Mouse (Mus musculus): ENCODE measurements around the gene Epha3. TPM values are rescaled to one million over a fixed set of nuclear protein-coding genes. Genes with fewer than 3 reads are reported as not detected.
A peak's percentile ranks its signal among the peaks of the same experiment; 100 is the strongest.

The Epha3 gene
- polyA plus RNA-seq (2015; fragmentation: Nextera tagmentation; extraction: Ambion mirVana), result 34.1 and 36.3 TPM in 2 replicates

GRCm38 (mm10) chr16:63863913-63864330, at the start of gene Epha3:
Gene Epha3, minus strand, starts transcription at chr16:63864175.
- peak; percentile 94 for ATAC-seq (ENCODE audit: low read depth)
- Histone ChIP-seq H3K27me3 (ENCODE audit: control insufficient read depth, insufficient read depth, low read depth, low read length) (no peaks in the 10 kb centered on the region; the same call in 1 of the 2 replicates), H3K4me3 (ENCODE audit: low read length) (peak within 1 kb of the TSS; percentile 75), H3K9me3 (ENCODE audit: control insufficient read depth, low read length) (no peaks in the 10 kb centered on the region), H3K4me2 (ENCODE audit: low read depth, low read length) (peak within 1 kb of the TSS; percentile 87), H3K27ac (ENCODE audit: low read length) (peak within 1 kb of the TSS; percentile 55), H3K36me3 (ENCODE audit: control insufficient read depth, insufficient read depth, low read length) (no peaks in the 10 kb centered on the region), H3K9ac (ENCODE audit: low read length) (peak within 1 kb of the TSS; percentile 74), H3K4me1 (replicated peaks; ENCODE audit: control insufficient read depth, insufficient read depth, low read length) (no peaks in the 10 kb centered on the region)
- WGBS, result under 1% methylated on average over 28 of the region's 28 CpGs

- H3K9ac ChIP-seq (ENCODE audit: low read length), result no peak overlapping the region
- 0 out of 2 replicates have a peak overlapping the region, but pooled peaks have one; percentile 13 for H3K4me3 ChIP-seq (ENCODE audit: low read length)
- no peaks in the 10 kb centered on the region for H3K4me1 ChIP-seq (replicated peaks; ENCODE audit: control insufficient read depth, insufficient read depth, low read length)
- H3K9me3 ChIP-seq (ENCODE audit: control insufficient read depth, low read length), result no peaks in the 10 kb centered on the region
- peak overlapping the region; percentile 36; the same call in 1 of the 2 replicates for H3K4me2 ChIP-seq (ENCODE audit: low read depth, low read length)
- H3K36me3 ChIP-seq (ENCODE audit: control insufficient read depth, insufficient read depth, low read length), result no peaks in the 10 kb centered on the region
- no peak for ATAC-seq (ENCODE audit: low read depth)
- no peak overlapping the region for H3K27ac ChIP-seq (ENCODE audit: low read length)
- WGBS, result 19% methylated on average over 13 of the region's 13 CpGs
- no peaks in the 10 kb centered on the region for H3K27me3 ChIP-seq (ENCODE audit: control insufficient read depth, insufficient read depth, low read depth, low read length)
These were observed 39.5 kb upstream of the Epha3 start for GRCm38 (mm10) chr16:63903425-63903824.

GRCm38 (mm10) chr16:63881190-63881589, 17.2 kb upstream of the Epha3 start:
- H3K36me3 ChIP-seq (ENCODE audit: control insufficient read depth, insufficient read depth, low read length), result no peaks in the 10 kb centered on the region
- no peak overlapping the region for H3K4me3 ChIP-seq (ENCODE audit: low read length)
- H3K9me3 ChIP-seq (ENCODE audit: control insufficient read depth, low read length), result no peaks in the 10 kb centered on the region
- no peak for ATAC-seq (ENCODE audit: low read depth)
- no peak overlapping the region for H3K4me2 ChIP-seq (ENCODE audit: low read depth, low read length)
- no peak overlapping the region for H3K9ac ChIP-seq (ENCODE audit: low read length)
- WGBS, result 93% methylated on average over 1 of the region's 1 CpGs
- H3K27me3 ChIP-seq (ENCODE audit: control insufficient read depth, insufficient read depth, low read depth, low read length), result no peaks in the 10 kb centered on the region
- H3K4me1 ChIP-seq (replicated peaks; ENCODE audit: control insufficient read depth, insufficient read depth, low read length), result no peaks in the 10 kb centered on the region
- H3K27ac ChIP-seq (ENCODE audit: low read length), result no peak overlapping the region

GRCm38 (mm10) chr16:63872313-63872712, 8.3 kb upstream of the Epha3 start:
- H3K36me3 ChIP-seq (ENCODE audit: control insufficient read depth, insufficient read depth, low read length), result no peaks in the 10 kb centered on the region
- no peak overlapping the region for H3K27ac ChIP-seq (ENCODE audit: low read length)
- WGBS, result 8% methylated on average over 7 of the region's 7 CpGs
- H3K9ac ChIP-seq (ENCODE audit: low read length), result no peak overlapping the region
- no peaks in the 10 kb centered on the region for H3K9me3 ChIP-seq (ENCODE audit: control insufficient read depth, low read length)
- no peak overlapping the region for H3K4me3 ChIP-seq (ENCODE audit: low read length)
- no peak overlapping the region for H3K4me2 ChIP-seq (ENCODE audit: low read depth, low read length)
- no peaks in the 10 kb centered on the region for H3K4me1 ChIP-seq (replicated peaks; ENCODE audit: control insufficient read depth, insufficient read depth, low read length)
- no peak for ATAC-seq (ENCODE audit: low read depth)
- no peaks in the 10 kb centered on the region for H3K27me3 ChIP-seq (ENCODE audit: control insufficient read depth, insufficient read depth, low read depth, low read length)

- peak overlapping the region; percentile 75 for H3K4me3 ChIP-seq (ENCODE audit: low read length)
- H3K27ac ChIP-seq (ENCODE audit: low read length), result peak overlapping the region; percentile 55; the same call in 1 of the 2 replicates
- H3K4me1 ChIP-seq (replicated peaks; ENCODE audit: control insufficient read depth, insufficient read depth, low read length), result no peaks in the 10 kb centered on the region
- no peaks in the 10 kb centered on the region for H3K9me3 ChIP-seq (ENCODE audit: control insufficient read depth, low read length)
- H3K9ac ChIP-seq (ENCODE audit: low read length), result peak overlapping the region; percentile 62
- WGBS, result 24% methylated on average over 7 of the region's 7 CpGs
- no peaks in the 10 kb centered on the region for H3K36me3 ChIP-seq (ENCODE audit: control insufficient read depth, insufficient read depth, low read length)
- peak; percentile 31; the same call in 1 of the 2 replicates for ATAC-seq (ENCODE audit: low read depth)
- H3K27me3 ChIP-seq (ENCODE audit: control insufficient read depth, insufficient read depth, low read depth, low read length), result no peaks in the 10 kb centered on the region; the same call in 1 of the 2 replicates
- H3K4me2 ChIP-seq (ENCODE audit: low read depth, low read length), result peak overlapping the region; percentile 87
These were observed 545 bp upstream of the Epha3 start for GRCm38 (mm10) chr16:63864463-63864976.

- peak overlapping the region; percentile 75 for H3K4me3 ChIP-seq (ENCODE audit: low read length)
- H3K4me1 ChIP-seq (replicated peaks; ENCODE audit: control insufficient read depth, insufficient read depth, low read length), result no peaks in the 10 kb centered on the region
- 0 out of 2 replicates have a peak, but pooled peaks have one; percentile 21 for ATAC-seq (ENCODE audit: low read depth)
- H3K27ac ChIP-seq (ENCODE audit: low read length), result no peak overlapping the region
- no peaks in the 10 kb centered on the region for H3K9me3 ChIP-seq (ENCODE audit: control insufficient read depth, low read length)
- 0 out of 2 replicates have a peak overlapping the region, but pooled peaks have one; percentile 35 for H3K9ac ChIP-seq (ENCODE audit: low read length)
- H3K36me3 ChIP-seq (ENCODE audit: control insufficient read depth, insufficient read depth, low read length), result no peaks in the 10 kb centered on the region
- peak overlapping the region; percentile 87 for H3K4me2 ChIP-seq (ENCODE audit: low read depth, low read length)
- under 1% methylated on average over 12 of the region's 12 CpGs for whole genome bisulfite sequencing
- H3K27me3 ChIP-seq (ENCODE audit: control insufficient read depth, insufficient read depth, low read depth, low read length), result no peaks in the 10 kb centered on the region; the same call in 1 of the 2 replicates
These were observed 794 bp downstream of the Epha3 start for GRCm38 (mm10) chr16:63863181-63863580.

- Histone ChIP-seq H3K27me3 (ENCODE audit: control insufficient read depth, insufficient read depth, low read depth, low read length) (no peaks in the 10 kb centered on the region), H3K9ac (ENCODE audit: low read length) (peak overlapping the region; percentile 81)
These were observed 6.4 kb downstream of the Epha3 start for GRCm38 (mm10) chr16:63857561-63857960.

GRCm38 (mm10) chr16:63856658-63857552, 7.1 kb downstream of the Epha3 start:
- Histone ChIP-seq H3K4me3 (ENCODE audit: low read length) (peak overlapping the region; percentile 68), H3K27me3 (ENCODE audit: control insufficient read depth, insufficient read depth, low read depth, low read length) (no peaks in the 10 kb centered on the region), H3K9ac (ENCODE audit: low read length) (peak overlapping the region; percentile 81), H3K27ac (ENCODE audit: low read length) (peak overlapping the region; percentile 84), H3K9me3 (ENCODE audit: control insufficient read depth, low read length) (no peaks in the 10 kb centered on the region), H3K4me2 (ENCODE audit: low read depth, low read length) (peak overlapping the region; percentile 87), H3K36me3 (ENCODE audit: control insufficient read depth, insufficient read depth, low read length) (no peaks in the 10 kb centered on the region), H3K4me1 (replicated peaks; ENCODE audit: control insufficient read depth, insufficient read depth, low read length) (no peaks in the 10 kb centered on the region; the same call in 1 of the 2 replicates)
- 3% methylated on average over 33 of the region's 33 CpGs for WGBS
- peak; percentile 94 for ATAC-seq (ENCODE audit: low read depth)

More at GRCm38 (mm10) chr16:63857561-63857960, 6.4 kb downstream of the Epha3 start:
- WGBS, result 1% methylated on average over 11 of the region's 11 CpGs
- no peaks in the 10 kb centered on the region; the same call in 1 of the 2 replicates for H3K4me1 ChIP-seq (replicated peaks; ENCODE audit: control insufficient read depth, insufficient read depth, low read length)
- no peaks in the 10 kb centered on the region for H3K36me3 ChIP-seq (ENCODE audit: control insufficient read depth, insufficient read depth, low read length)
- peak overlapping the region; percentile 68 for H3K4me3 ChIP-seq (ENCODE audit: low read length)
- H3K27ac ChIP-seq (ENCODE audit: low read length), result peak overlapping the region; percentile 84
- ATAC-seq (ENCODE audit: low read depth), result peak; percentile 59
- peak overlapping the region; percentile 87 for H3K4me2 ChIP-seq (ENCODE audit: low read depth, low read length)
- no peaks in the 10 kb centered on the region for H3K9me3 ChIP-seq (ENCODE audit: control insufficient read depth, low read length)

GRCm38 (mm10) chr16:63850297-63850696, 13.7 kb downstream of the Epha3 start:
- no peak overlapping the region for H3K9ac ChIP-seq (ENCODE audit: low read length)
- no peaks in the 10 kb centered on the region for H3K36me3 ChIP-seq (ENCODE audit: control insufficient read depth, insufficient read depth, low read length)
- 76% methylated on average over 3 of the region's 3 CpGs for WGBS

More at GRCm38 (mm10) chr16:63850297-63850696, 13.7 kb downstream of the Epha3 start:
- no peak for ATAC-seq (ENCODE audit: low read depth)
- Histone ChIP-seq H3K27me3 (ENCODE audit: control insufficient read depth, insufficient read depth, low read depth, low read length) (no peaks in the 10 kb centered on the region), H3K4me2 (ENCODE audit: low read depth, low read length) (no peak overlapping the region), H3K4me3 (ENCODE audit: low read length) (no peak overlapping the region), H3K27ac (ENCODE audit: low read length) (no peak overlapping the region), H3K9me3 (ENCODE audit: control insufficient read depth, low read length) (no peaks in the 10 kb centered on the region), H3K4me1 (replicated peaks; ENCODE audit: control insufficient read depth, insufficient read depth, low read length) (no peaks in the 10 kb centered on the region)
